Mouse (Mus musculus) liver, embryonic 13.5 days (tissue): ENCODE data around the gene Agpat1. TPM values are rescaled to one million over a fixed set of nuclear protein-coding genes. Genes with fewer than 3 reads are reported as not detected.

Experiments used
- ATAC-seq: fragments of 200-750 bp; cut with Nextera tagmentation; 2 replicates; pipeline ENCODE4 v1.8.0; 2017; ENCODE audit warnings: low read depth, mild to moderate bottlenecking, moderate number of reproducible peaks, moderate library complexity
- DNase-seq: peaks from one replicate; pipeline ENCODE4 v3.0.0; 2022
- H3K27ac ChIP-seq: fragments of 300-500 bp; sonication (generic); 2 replicates; pipeline ENCODE4 v1.5.1; 2015; ENCODE audit warnings: moderate library complexity, mild to moderate bottlenecking, inconsistent platforms
- H3K27me3 ChIP-seq: fragments of 300-500 bp; sonication (generic); 2 replicates; pipeline ENCODE4 v1.6.1; 2015; ENCODE audit warnings: mild to moderate bottlenecking, inconsistent platforms
- H3K36me3 ChIP-seq: fragments of 300-500 bp; sonication (generic); 2 replicates; pipeline ENCODE4 v1.6.1; 2015; ENCODE audit warnings: mild to moderate bottlenecking, inconsistent platforms
- H3K4me1 ChIP-seq: fragments of 300-500 bp; sonication (generic); replicated peaks from 2 replicates; pipeline ENCODE4 v1.6.1; 2015; ENCODE audit warnings: inconsistent platforms
- H3K4me2 ChIP-seq: fragments of 300-500 bp; sonication (generic); 2 replicates; pipeline ENCODE4 v1.6.1; 2015; ENCODE audit warnings: inconsistent platforms, mild to moderate bottlenecking, moderate library complexity
- H3K4me3 ChIP-seq: fragments of 300-500 bp; sonication (generic); replicated peaks from 2 replicates; pipeline ENCODE4 v1.5.1; 2015; ENCODE audit warnings: mild to moderate bottlenecking, inconsistent platforms
- H3K9ac ChIP-seq: fragments of 300-500 bp; sonication (generic); 2 replicates; pipeline ENCODE4 v1.6.1; 2015; ENCODE audit warnings: mild to moderate bottlenecking, inconsistent platforms
- H3K9me3 ChIP-seq: fragments of 300-500 bp; sonication (generic); replicated peaks from 2 replicates; pipeline ENCODE4 v1.6.1; 2016; ENCODE audit warnings: inconsistent platforms
- WGBS: fragments of 180-500 bp; shearing (Covaris S2); methylation state at CpG from one replicate; pipeline ENCODE4 v1.1.7; 2015; ENCODE audit not compliant: insufficient replicate concordance; 5-methylcytosine and 5-hydroxymethylcytosine counted together
- polyA plus RNA-seq: library from polyadenylated mRNA; unstranded; fragments of >200 nt; fragmentation: Nextera tagmentation; extraction: Ambion mirVana; gene quantifications from 2 replicates; pipeline ENCODE4 v1.2.1, GENCODE M21; 2015

Agpat1 gene
- polyA plus RNA-seq, 1 experiment from 2014 or later: 24.9 TPM

GRCm38 (mm10) chr17:34657271-34657670, 53.2 kb downstream of the Agpat1 start:
- 20% methylated on average over 2 of the region's 2 CpGs for WGBS
- Histone ChIP-seq H3K4me2 (no peak overlapping the region), H3K4me1 (peaks cover 31% of the 10 kb centered on the region), H3K9ac (no peak overlapping the region), H3K9me3 (no peaks in the 10 kb centered on the region), H3K27me3 (peaks cover 39% of the 10 kb centered on the region), H3K4me3 (no peak overlapping the region), H3K36me3 (peaks cover 21% of the 10 kb centered on the region), H3K27ac (no peak overlapping the region)
- DNase-seq: no peak
- no peak for ATAC-seq

- H3K27me3 ChIP-seq: peaks cover 47% of the 10 kb centered on the region
- H3K4me2 ChIP-seq: no peak overlapping the region
- H3K4me3 ChIP-seq: no peak overlapping the region
- no peak for ATAC-seq
- DNase-seq: no peak
- H3K36me3 ChIP-seq: peaks cover 13% of the 10 kb centered on the region
- peaks cover 31% of the 10 kb centered on the region for H3K4me1 ChIP-seq
- no peak overlapping the region for H3K9ac ChIP-seq
- no peak overlapping the region for H3K27ac ChIP-seq
- WGBS: 20% methylated on average over 2 of the region's 2 CpGs
- H3K9me3 ChIP-seq: no peaks in the 10 kb centered on the region
Observed at GRCm38 (mm10) chr17:34658145-34658544, 54.1 kb downstream of the Agpat1 start.

GRCm38 (mm10) chr17:34658591-34658990, 54.5 kb downstream of the Agpat1 start:
- peaks cover 52% of the 10 kb centered on the region for H3K27me3 ChIP-seq
- no peaks in the 10 kb centered on the region for H3K9me3 ChIP-seq
- H3K36me3 ChIP-seq: peaks cover 9% of the 10 kb centered on the region
- no peak overlapping the region for H3K4me3 ChIP-seq
- DNase-seq: no peak
- H3K4me1 ChIP-seq: peaks cover 31% of the 10 kb centered on the region
- H3K27ac ChIP-seq: no peak overlapping the region
- no peak overlapping the region for H3K9ac ChIP-seq
- no peak overlapping the region for H3K4me2 ChIP-seq
- no peak for ATAC-seq
- 59% methylated on average over 3 of the region's 3 CpGs for WGBS

- Histone ChIP-seq H3K4me2 (no peak overlapping the region), H3K9me3 (no peaks in the 10 kb centered on the region), H3K36me3 (peaks cover 5% of the 10 kb centered on the region; the same call in 1 of the 2 replicates), H3K4me1 (peaks cover 29% of the 10 kb centered on the region), H3K9ac (no peak overlapping the region), H3K27me3 (peaks cover 54% of the 10 kb centered on the region), H3K4me3 (no peak overlapping the region), H3K27ac (no peak overlapping the region)
- DNase-seq (no peak), ATAC-seq (no peak)
- WGBS: 37% methylated on average over 12 of the region's 12 CpGs
Observed at GRCm38 (mm10) chr17:34659181-34659896, 55.3 kb downstream of the Agpat1 start.

GRCm38 (mm10) chr17:34659897-34660214, 55.8 kb downstream of the Agpat1 start:
- Histone ChIP-seq H3K4me2 (no peak overlapping the region), H3K4me3 (no peak overlapping the region)
- WGBS: 43% methylated on average over 3 of the region's 3 CpGs

GRCm38 (mm10) chr17:34660259-34660820, 56.3 kb downstream of the Agpat1 start:
- H3K27me3 ChIP-seq: peaks cover 54% of the 10 kb centered on the region
- ATAC-seq: no peak

More at GRCm38 (mm10) chr17:34659897-34660214, 55.8 kb downstream of the Agpat1 start:
- Histone ChIP-seq H3K27me3 (peaks cover 54% of the 10 kb centered on the region), H3K27ac (no peak overlapping the region), H3K4me1 (peaks cover 24% of the 10 kb centered on the region), H3K9me3 (no peaks in the 10 kb centered on the region), H3K36me3 (no peaks in the 10 kb centered on the region), H3K9ac (no peak overlapping the region)
- DNase-seq (no peak), ATAC-seq (no peak)

GRCm38 (mm10) chr17:34661121-34661591, 57.1 kb downstream of the Agpat1 start:
- 0 out of 2 replicates have a peak overlapping the region, but pooled peaks have one; percentile 2 for H3K4me2 ChIP-seq

More at GRCm38 (mm10) chr17:34660259-34660820, 56.3 kb downstream of the Agpat1 start:
- Histone ChIP-seq H3K4me3 (no peak overlapping the region), H3K27ac (no peak overlapping the region), H3K4me1 (peaks cover 20% of the 10 kb centered on the region), H3K4me2 (no peak overlapping the region), H3K9me3 (no peaks in the 10 kb centered on the region), H3K9ac (no peak overlapping the region), H3K36me3 (no peaks in the 10 kb centered on the region)
- DNase-seq: no peak
- 32% methylated on average over 10 of the region's 11 CpGs for WGBS

GRCm38 (mm10) chr17:34662468-34662867, 58.4 kb downstream of the Agpat1 start:
- Histone ChIP-seq H3K4me2 (no peak overlapping the region), H3K36me3 (no peaks in the 10 kb centered on the region), H3K9ac (no peak overlapping the region), H3K27me3 (peaks cover 54% of the 10 kb centered on the region), H3K9me3 (no peaks in the 10 kb centered on the region), H3K4me3 (no peak overlapping the region), H3K4me1 (peaks cover 18% of the 10 kb centered on the region), H3K27ac (no peak overlapping the region)
- ATAC-seq (no peak), DNase-seq (no peak)
- WGBS: 74% methylated on average over 1 of the region's 1 CpGs

More at GRCm38 (mm10) chr17:34661121-34661591, 57.1 kb downstream of the Agpat1 start:
- Histone ChIP-seq H3K27ac (no peak overlapping the region), H3K9ac (no peak overlapping the region), H3K36me3 (no peaks in the 10 kb centered on the region), H3K27me3 (peaks cover 58% of the 10 kb centered on the region), H3K4me1 (peaks cover 18% of the 10 kb centered on the region), H3K4me3 (no peak overlapping the region), H3K9me3 (no peaks in the 10 kb centered on the region)
- ATAC-seq (no peak), DNase-seq (no peak)
- 4% methylated on average over 19 of the region's 19 CpGs for WGBS

GRCm38 (mm10) chr17:34662978-34663377, 58.9 kb downstream of the Agpat1 start:
- no peak overlapping the region for H3K4me3 ChIP-seq
- H3K4me1 ChIP-seq: peaks cover 18% of the 10 kb centered on the region
- ATAC-seq: no peak
- no peak overlapping the region for H3K27ac ChIP-seq
- 62% methylated on average over 8 of the region's 8 CpGs for WGBS
- H3K9me3 ChIP-seq: no peaks in the 10 kb centered on the region
- no peak overlapping the region for H3K9ac ChIP-seq
- no peak overlapping the region for H3K4me2 ChIP-seq
- H3K27me3 ChIP-seq: peaks cover 53% of the 10 kb centered on the region
- H3K36me3 ChIP-seq: no peaks in the 10 kb centered on the region
- DNase-seq: no peak

Other genes with a start within 250 kb of the Agpat1 start
- gene Btnl2, start 249.4 kb upstream of the Agpat1 start, polyA plus RNA-seq: 0.05 TPM in 1 of 2 replicates, not detected in the other
- gene Btnl1, start 227.1 kb upstream of the Agpat1 start, polyA plus RNA-seq: not detected in 2 replicates
- 0.21 TPM in 1 of 2 replicates, not detected in the other for gene BC051142, start 205.4 kb upstream of the Agpat1 start, polyA plus RNA-seq
- gene Btnl4, start 126.9 kb upstream of the Agpat1 start, polyA plus RNA-seq: not detected in 2 replicates
- gene Btnl6, start 86.9 kb upstream of the Agpat1 start, polyA plus RNA-seq: not detected in 2 replicates
- 0.43 and 0.55 TPM in 2 replicates for gene Notch4, start 40.0 kb upstream of the Agpat1 start, polyA plus RNA-seq
- gene Gpsm3, start 14.5 kb upstream of the Agpat1 start, polyA plus RNA-seq: 8.5 and 8.9 TPM in 2 replicates
- gene Pbx2, start 13.0 kb upstream of the Agpat1 start, polyA plus RNA-seq: 3.8 TPM in 2 replicates
- 0.68 and 0.72 TPM in 2 replicates for gene Ager, start 6.4 kb upstream of the Agpat1 start, polyA plus RNA-seq
- gene Rnf5, start 572 bp upstream of the Agpat1 start, polyA plus RNA-seq: 86.1 and 93.6 TPM in 2 replicates
- gene Egfl8, start 11.7 kb downstream of the Agpat1 start, polyA plus RNA-seq: 0.30 and 0.34 TPM in 2 replicates
- 10.4 and 12.0 TPM in 2 replicates for gene Ppt2, start 24.2 kb downstream of the Agpat1 start, polyA plus RNA-seq
- 0.05 and 0.07 TPM in 2 replicates for gene Prrt1, start 25.3 kb downstream of the Agpat1 start, polyA plus RNA-seq
- gene Fkbpl, start 40.5 kb downstream of the Agpat1 start, polyA plus RNA-seq: 5.6 and 5.9 TPM in 2 replicates
- gene Atf6b, start 42.9 kb downstream of the Agpat1 start, polyA plus RNA-seq: 24.6 and 27.4 TPM in 2 replicates
- 0.05 and 0.08 TPM in 2 replicates for gene Tnxb, start 66.3 kb downstream of the Agpat1 start, polyA plus RNA-seq
- 1.2 and 1.4 TPM in 2 replicates for gene C4b, start 139.6 kb downstream of the Agpat1 start, polyA plus RNA-seq
- gene Cyp21a1, start 200.3 kb downstream of the Agpat1 start, polyA plus RNA-seq: not detected in 2 replicates
- gene Stk19, start 232.7 kb downstream of the Agpat1 start, polyA plus RNA-seq: 19.9 and 20.2 TPM in 2 replicates
- 28.6 and 30.9 TPM in 2 replicates for gene Dxo, start 232.8 kb downstream of the Agpat1 start, polyA plus RNA-seq
- 24.0 and 26.1 TPM in 2 replicates for gene Skiv2l, start 245.9 kb downstream of the Agpat1 start, polyA plus RNA-seq
- 60.1 and 65.1 TPM in 2 replicates for gene Nelfe, start 246.1 kb downstream of the Agpat1 start, polyA plus RNA-seq